Mouse (Mus musculus) left cerebral cortex, adult 18-20 months (tissue): Measurements from ENCODE around the gene Zfp65. TPM values are rescaled to one million over a fixed set of nuclear protein-coding genes. Genes with fewer than 3 reads are reported as not detected.

Source experiments
- total RNA-seq, 2 experiments: library from RNA; stranded (reverse); gene quantifications; 2 replicates each; pipeline ENCODE4 v1.2.3; 2021

The Zfp65 gene
- total RNA-seq, 2 experiments from 2014 or later: 14.1 to 14.4 TPM

Other genes with a start within 250 kb of the Zfp65 start
- gene Zfp874b, start 244.9 kb downstream of the Zfp65 start, total RNA-seq: 10 to 100 TPM; 14.9 to 23.6 TPM
- gene Zfp58, start 228.6 kb downstream of the Zfp65 start, total RNA-seq: 1 to 10 TPM; 9.7 to 9.9 TPM
- 1 to 10 TPM in 1 of 2 experiments, not detected in 1; 1.6 TPM for gene Gm26965, start 203.0 kb downstream of the Zfp65 start, total RNA-seq
- gene Zfp87, start 203.0 kb downstream of the Zfp65 start, total RNA-seq: 10 to 100 TPM; 21.3 to 21.4 TPM
- gene Zfp748, start 175.3 kb downstream of the Zfp65 start, total RNA-seq: 10 to 100 TPM; 10.2 to 10.3 TPM
- gene Zfp729b, start 119.5 kb downstream of the Zfp65 start, total RNA-seq: 1 to 10 TPM; 7.5 to 8.5 TPM
- 1 to 10 TPM; 1.4 to 3.3 TPM for gene Gm49345, start 91.4 kb downstream of the Zfp65 start, total RNA-seq
- gene Zfp729a, start 91.4 kb downstream of the Zfp65 start, total RNA-seq: 1 to 10 TPM; 8.5 to 9.0 TPM
- 10 to 100 TPM; 22.6 to 23.1 TPM for gene Zfp738, start 42.1 kb downstream of the Zfp65 start, total RNA-seq
- 1 to 10 TPM; 6.6 to 7.2 TPM for gene Zfp85, start 26.1 kb upstream of the Zfp65 start, total RNA-seq
- 1 to 10 TPM; 4.3 to 5.9 TPM for gene Zfp493, start 50.5 kb upstream of the Zfp65 start, total RNA-seq
- 1 to 10 TPM; 4.7 to 6.6 TPM for gene Zfp273, start 84.6 kb upstream of the Zfp65 start, total RNA-seq
- gene Gm10037, start 101.9 kb upstream of the Zfp65 start, total RNA-seq: 10 to 100 TPM in 1 of 2 experiments, 1 to 10 TPM in 1; 9.6 to 13.6 TPM
- gene BC048507, start 134.2 kb upstream of the Zfp65 start, total RNA-seq: not detected